Mouse (Mus musculus): Measurements from ENCODE around the gene Leng9. TPM values are rescaled to one million over a fixed set of nuclear protein-coding genes. Genes with fewer than 3 reads are reported as not detected.

The Leng9 gene
- polyA plus RNA-seq, 1 experiment: 5.1 TPM

- no peak overlapping the region for H3K27ac ChIP-seq (ENCODE audit: control insufficient read depth, insufficient read depth, low read depth, low read length)
- TF ChIP-seq CTCF (IDR thresholded peaks at IDR 0.05; ENCODE audit: control insufficient read depth, insufficient read depth, insufficient replicate concordance, low read depth, low read length) (no peak), POLR2A (IDR thresholded peaks at IDR 0.05; ENCODE audit: control insufficient read depth, low read depth, low read length) (no peak)
- no peaks in the 10 kb centered on the region for H3K27me3 ChIP-seq (ENCODE audit: control insufficient read depth, insufficient read depth, low read length)
- H3K4me1 ChIP-seq (ENCODE audit: control insufficient read depth, insufficient read depth, low read length): peaks cover 9% of the 10 kb centered on the region
- H3K36me3 ChIP-seq (ENCODE audit: control insufficient read depth, insufficient read depth, low read length): no peaks in the 10 kb centered on the region; the same call in none of the 2 replicates
- no peak overlapping the region; the same call in 1 of the 2 replicates for H3K4me3 ChIP-seq (ENCODE audit: control insufficient read depth, low read depth, low read length)
These were observed 7.3 kb downstream of the Leng9 start for GRCm38 (mm10) chr7:4142796-4143445.

- Histone ChIP-seq H3K4me1 (ENCODE audit: control insufficient read depth, insufficient read depth, low read length) (peaks cover 3% of the 10 kb centered on the region; the same call in 1 of the 2 replicates), H3K36me3 (ENCODE audit: control insufficient read depth, insufficient read depth, low read length) (no peaks in the 10 kb centered on the region; the same call in none of the 2 replicates), H3K27me3 (ENCODE audit: control insufficient read depth, insufficient read depth, low read length) (no peaks in the 10 kb centered on the region), H3K27ac (ENCODE audit: control insufficient read depth, insufficient read depth, low read depth, low read length) (no peak overlapping the region), H3K4me3 (ENCODE audit: control insufficient read depth, low read depth, low read length) (no peak overlapping the region)
- TF ChIP-seq POLR2A (IDR thresholded peaks at IDR 0.05; ENCODE audit: control insufficient read depth, low read depth, low read length) (no peak), CTCF (IDR thresholded peaks at IDR 0.05; ENCODE audit: control insufficient read depth, insufficient read depth, insufficient replicate concordance, low read depth, low read length) (no peak)
These were observed 8.4 kb downstream of the Leng9 start for GRCm38 (mm10) chr7:4141648-4142325.

GRCm38 (mm10) chr7:4139391-4139790 lies 10.8 kb downstream of the Leng9 start:
- no peaks in the 10 kb centered on the region for H3K4me1 ChIP-seq (ENCODE audit: control insufficient read depth, insufficient read depth, low read length)
- no peaks in the 10 kb centered on the region; the same call in none of the 2 replicates for H3K36me3 ChIP-seq (ENCODE audit: control insufficient read depth, insufficient read depth, low read length)
- TF ChIP-seq CTCF (IDR thresholded peaks at IDR 0.05; ENCODE audit: control insufficient read depth, insufficient read depth, insufficient replicate concordance, low read depth, low read length): no peak
- TF ChIP-seq POLR2A (IDR thresholded peaks at IDR 0.05; ENCODE audit: control insufficient read depth, low read depth, low read length): no peak
- H3K27me3 ChIP-seq (ENCODE audit: control insufficient read depth, insufficient read depth, low read length): no peaks in the 10 kb centered on the region
- no peak overlapping the region for H3K4me3 ChIP-seq (ENCODE audit: control insufficient read depth, low read depth, low read length)
- H3K27ac ChIP-seq (ENCODE audit: control insufficient read depth, insufficient read depth, low read depth, low read length): no peak overlapping the region

- peak overlapping the region; percentile 94 for H3K4me3 ChIP-seq (ENCODE audit: control insufficient read depth, low read depth, low read length)
- TF ChIP-seq POLR2A (IDR thresholded peaks at IDR 0.05; ENCODE audit: control insufficient read depth, low read depth, low read length) (no peak), CTCF (IDR thresholded peaks at IDR 0.05; ENCODE audit: control insufficient read depth, insufficient read depth, insufficient replicate concordance, low read depth, low read length) (no peak)
- H3K4me1 ChIP-seq (ENCODE audit: control insufficient read depth, insufficient read depth, low read length): peaks cover 2% of the 10 kb centered on the region; the same call in 1 of the 2 replicates
- H3K27me3 ChIP-seq (ENCODE audit: control insufficient read depth, insufficient read depth, low read length): no peaks in the 10 kb centered on the region
- no peaks in the 10 kb centered on the region; the same call in 1 of the 2 replicates for H3K36me3 ChIP-seq (ENCODE audit: control insufficient read depth, insufficient read depth, low read length)
- no peak overlapping the region for H3K27ac ChIP-seq (ENCODE audit: control insufficient read depth, insufficient read depth, low read depth, low read length)
These were observed 11.5 kb downstream of the Leng9 start for GRCm38 (mm10) chr7:4138671-4139070.

- peaks cover 2% of the 10 kb centered on the region; the same call in 1 of the 2 replicates for H3K4me1 ChIP-seq (ENCODE audit: control insufficient read depth, insufficient read depth, low read length)
- no peaks in the 10 kb centered on the region for H3K27me3 ChIP-seq (ENCODE audit: control insufficient read depth, insufficient read depth, low read length)
- H3K4me3 ChIP-seq (ENCODE audit: control insufficient read depth, low read depth, low read length): peak overlapping the region; percentile 94
- no peaks in the 10 kb centered on the region; the same call in 1 of the 2 replicates for H3K36me3 ChIP-seq (ENCODE audit: control insufficient read depth, insufficient read depth, low read length)
- TF ChIP-seq POLR2A (IDR thresholded peaks at IDR 0.05; ENCODE audit: control insufficient read depth, low read depth, low read length): no peak
- no peak for TF ChIP-seq CTCF (IDR thresholded peaks at IDR 0.05; ENCODE audit: control insufficient read depth, insufficient read depth, insufficient replicate concordance, low read depth, low read length)
- no peak overlapping the region for H3K27ac ChIP-seq (ENCODE audit: control insufficient read depth, insufficient read depth, low read depth, low read length)
These were observed 12.0 kb downstream of the Leng9 start for GRCm38 (mm10) chr7:4138181-4138580.

GRCm38 (mm10) chr7:4137746-4138145 lies 12.4 kb downstream of the Leng9 start:
- Histone ChIP-seq H3K4me1 (ENCODE audit: control insufficient read depth, insufficient read depth, low read length) (peaks cover 2% of the 10 kb centered on the region; the same call in 1 of the 2 replicates), H3K4me3 (ENCODE audit: control insufficient read depth, low read depth, low read length) (peak overlapping the region; percentile 94), H3K27me3 (ENCODE audit: control insufficient read depth, insufficient read depth, low read length) (no peaks in the 10 kb centered on the region), H3K27ac (ENCODE audit: control insufficient read depth, insufficient read depth, low read depth, low read length) (peak overlapping the region; percentile 99), H3K36me3 (ENCODE audit: control insufficient read depth, insufficient read depth, low read length) (no peaks in the 10 kb centered on the region; the same call in 1 of the 2 replicates)
- TF ChIP-seq CTCF (IDR thresholded peaks at IDR 0.05; ENCODE audit: control insufficient read depth, insufficient read depth, insufficient replicate concordance, low read depth, low read length) (no peak), POLR2A (IDR thresholded peaks at IDR 0.05; ENCODE audit: control insufficient read depth, low read depth, low read length) (no peak)

Data from testis, adult 2 months (tissue).